Mouse (Mus musculus) stomach, embryonic 15.5 days (tissue): ENCODE measurements at regions not wholly inside any gene's neighbourhood (a gene's known extent, or its start where the extent isn't known, plus 50 kb on each side); places are given as distances from the start of the nearest gene placed in this dataset.

Experiments used
- ATAC-seq: fragments of 200-750 bp; cut with Nextera tagmentation; 2 replicates; pipeline ENCODE4 v1.8.0; 2017; ENCODE audit warnings: low read depth, moderate number of reproducible peaks, moderate TSS enrichment; ENCODE audit not compliant: insufficient read depth, low FRiP score
- H3K27ac ChIP-seq: fragments of 300-500 bp; sonication (generic); 2 replicates; pipeline ENCODE4 v1.5.1; 2015; ENCODE audit warnings: mild to moderate bottlenecking, inconsistent platforms
- H3K27me3 ChIP-seq: fragments of 300-500 bp; sonication (generic); replicated peaks from 2 replicates; pipeline ENCODE4 v1.6.1; 2015; ENCODE audit warnings: inconsistent platforms
- H3K36me3 ChIP-seq: fragments of 300-500 bp; sonication (generic); 2 replicates; pipeline ENCODE4 v1.6.1; 2015; ENCODE audit warnings: inconsistent platforms
- H3K4me1 ChIP-seq: fragments of 300-500 bp; sonication (generic); 2 replicates; pipeline ENCODE4 v1.6.1; 2015; ENCODE audit warnings: inconsistent platforms
- H3K4me2 ChIP-seq: fragments of 300-500 bp; sonication (generic); 2 replicates; pipeline ENCODE4 v1.6.1; 2015; ENCODE audit warnings: mild to moderate bottlenecking, inconsistent platforms
- H3K4me3 ChIP-seq: fragments of 300-500 bp; sonication (generic); replicated peaks from 2 replicates; pipeline ENCODE4 v1.5.1; 2015; ENCODE audit warnings: inconsistent platforms
- H3K9ac ChIP-seq: fragments of 300-500 bp; sonication (generic); 2 replicates; pipeline ENCODE4 v1.6.1; 2015; ENCODE audit warnings: inconsistent platforms
- H3K9me3 ChIP-seq: fragments of 300-500 bp; sonication (generic); 2 replicates; pipeline ENCODE4 v1.6.1; 2016; ENCODE audit warnings: inconsistent platforms
- WGBS: fragments of 180-500 bp; shearing (Covaris S2); methylation state at CpG from one replicate; pipeline ENCODE4 v1.1.7; 2015; 5-methylcytosine and 5-hydroxymethylcytosine counted together

DNA sequence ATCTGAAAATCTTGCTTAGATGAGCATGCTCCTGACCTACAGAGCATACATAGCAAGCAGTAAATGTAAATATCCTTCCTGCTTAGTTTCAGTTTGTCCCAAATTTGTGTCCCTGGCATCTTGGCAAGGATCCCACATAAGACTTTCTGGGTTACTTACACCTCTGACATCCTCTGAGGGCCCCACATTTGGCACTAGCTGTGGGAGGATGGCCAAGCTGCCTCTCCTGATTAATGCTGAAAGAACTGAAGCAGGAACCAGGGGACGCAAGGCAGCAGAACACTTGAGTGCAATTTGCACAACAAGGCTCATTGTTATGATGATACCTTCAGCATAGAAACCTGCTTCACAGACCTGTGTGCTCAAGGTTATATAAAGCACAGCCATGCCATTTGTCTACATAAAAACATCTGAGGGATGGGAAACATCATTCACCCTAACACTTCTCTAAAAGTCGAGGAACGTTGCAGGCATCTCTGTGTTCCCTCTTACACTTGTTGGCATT is 441.7 kb downstream of the Adam3 start:
- WGBS: 65% methylated on average over 3 of the region's 3 CpGs
- no peak overlapping the region for H3K4me3 ChIP-seq
- no peak overlapping the region for H3K4me2 ChIP-seq
- no peak for ATAC-seq
- no peaks in the 10 kb centered on the region for H3K4me1 ChIP-seq
- H3K9ac ChIP-seq: no peak overlapping the region
- H3K36me3 ChIP-seq: no peaks in the 10 kb centered on the region
- no peaks in the 10 kb centered on the region for H3K9me3 ChIP-seq
- H3K27me3 ChIP-seq: no peaks in the 10 kb centered on the region
- no peak overlapping the region for H3K27ac ChIP-seq

DNA sequence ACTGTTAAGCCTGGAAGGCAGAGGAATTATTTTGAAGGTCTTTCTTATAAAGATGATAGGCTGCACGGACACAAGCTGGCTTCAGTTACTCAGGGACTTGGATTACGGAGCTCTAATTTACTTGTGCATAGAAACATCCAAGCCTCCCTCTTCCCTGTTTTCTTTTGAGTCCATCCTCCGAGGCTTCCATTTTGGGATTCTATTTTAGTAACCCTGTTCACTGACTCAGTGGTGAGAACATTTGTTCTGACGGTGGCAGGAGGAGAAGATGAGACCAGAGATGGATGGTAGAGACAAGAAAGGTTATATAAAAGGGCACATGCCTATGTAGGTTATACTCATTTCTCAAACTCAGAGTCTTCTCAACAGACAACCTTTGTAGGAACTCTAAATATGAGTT is 445.4 kb downstream of the Adam3 start:
- WGBS: 85% methylated on average over 4 of the region's 4 CpGs
- Histone ChIP-seq H3K9me3 (no peaks in the 10 kb centered on the region), H3K4me1 (no peaks in the 10 kb centered on the region)

DNA sequence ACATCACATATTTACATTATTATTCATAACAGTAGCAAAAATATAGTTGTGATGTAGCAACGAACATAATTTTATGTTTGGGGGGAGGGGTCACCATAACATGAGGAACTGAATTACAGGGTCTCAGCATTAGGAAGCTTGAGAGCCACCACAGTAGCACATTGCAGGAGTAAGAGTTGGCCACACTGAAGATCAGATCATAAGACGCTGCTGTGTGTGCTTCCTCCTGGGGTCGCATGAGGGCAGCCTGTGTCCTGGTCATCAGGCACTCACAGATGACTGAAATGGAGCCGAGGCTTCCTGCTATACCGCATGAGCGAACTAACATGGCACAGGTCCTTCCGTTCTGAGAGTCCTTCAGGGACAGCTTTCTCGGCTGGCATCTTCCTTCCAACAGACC is 447.3 kb downstream of the Adam3 start:
- Histone ChIP-seq H3K4me3 (no peak overlapping the region), H3K27ac (no peak overlapping the region), H3K9ac (no peak overlapping the region), H3K4me1 (no peaks in the 10 kb centered on the region), H3K4me2 (no peak overlapping the region), H3K36me3 (no peaks in the 10 kb centered on the region), H3K27me3 (no peaks in the 10 kb centered on the region), H3K9me3 (no peaks in the 10 kb centered on the region)
- WGBS: 73% methylated on average over 8 of the region's 8 CpGs
- no peak for ATAC-seq

More for the DNA sequence above, 445.4 kb downstream of the Adam3 start:
- no peaks in the 10 kb centered on the region for H3K27me3 ChIP-seq
- H3K36me3 ChIP-seq: no peaks in the 10 kb centered on the region
- H3K27ac ChIP-seq: no peak overlapping the region
- H3K9ac ChIP-seq: no peak overlapping the region
- no peak for ATAC-seq
- H3K4me3 ChIP-seq: no peak overlapping the region
- H3K4me2 ChIP-seq: no peak overlapping the region

DNA sequence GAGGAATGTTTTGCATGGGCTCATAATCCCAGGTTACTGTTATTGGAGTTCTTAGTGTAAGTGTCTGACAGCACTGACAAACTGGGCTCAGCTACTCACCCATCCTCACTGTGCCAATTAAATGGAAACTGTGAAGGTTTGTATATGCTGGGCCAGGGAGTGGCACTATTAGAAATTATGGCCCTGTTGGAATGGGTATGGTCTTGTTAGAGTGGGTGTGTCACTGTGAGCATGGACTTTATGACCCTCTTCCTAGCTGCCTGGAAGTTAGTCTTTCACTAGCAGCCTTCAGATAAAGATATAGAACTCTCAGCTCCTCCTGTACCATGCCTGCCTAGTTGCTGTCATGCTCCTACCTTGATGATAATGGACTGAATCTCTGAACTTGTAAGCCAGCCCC is 464.3 kb downstream of the Adam3 start:
- Histone ChIP-seq H3K4me3 (no peak overlapping the region), H3K9me3 (no peaks in the 10 kb centered on the region), H3K4me1 (no peaks in the 10 kb centered on the region), H3K9ac (no peak overlapping the region), H3K36me3 (no peaks in the 10 kb centered on the region), H3K27me3 (no peaks in the 10 kb centered on the region), H3K27ac (no peak overlapping the region), H3K4me2 (no peak overlapping the region)
- no peak for ATAC-seq

DNA sequence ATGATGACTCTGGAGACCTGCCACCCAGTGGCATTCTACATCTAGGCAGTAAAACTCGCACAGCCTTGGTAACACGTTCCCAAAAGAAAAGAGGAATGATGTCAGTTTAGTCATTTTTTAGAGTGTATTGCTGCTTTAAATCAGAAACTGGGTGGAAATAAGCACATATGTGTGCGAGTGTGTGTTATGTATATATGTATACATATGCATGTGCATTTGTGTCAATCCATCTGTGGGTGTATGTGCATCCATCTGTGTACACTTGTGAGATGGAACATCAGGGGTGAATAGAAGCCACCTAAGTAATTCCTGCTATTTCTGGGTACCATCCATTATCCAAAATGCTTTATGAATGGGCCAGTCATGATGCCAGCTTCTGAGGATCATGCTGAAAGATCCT is 467.0 kb downstream of the Adam3 start:
- H3K27me3 ChIP-seq: no peaks in the 10 kb centered on the region

DNA sequence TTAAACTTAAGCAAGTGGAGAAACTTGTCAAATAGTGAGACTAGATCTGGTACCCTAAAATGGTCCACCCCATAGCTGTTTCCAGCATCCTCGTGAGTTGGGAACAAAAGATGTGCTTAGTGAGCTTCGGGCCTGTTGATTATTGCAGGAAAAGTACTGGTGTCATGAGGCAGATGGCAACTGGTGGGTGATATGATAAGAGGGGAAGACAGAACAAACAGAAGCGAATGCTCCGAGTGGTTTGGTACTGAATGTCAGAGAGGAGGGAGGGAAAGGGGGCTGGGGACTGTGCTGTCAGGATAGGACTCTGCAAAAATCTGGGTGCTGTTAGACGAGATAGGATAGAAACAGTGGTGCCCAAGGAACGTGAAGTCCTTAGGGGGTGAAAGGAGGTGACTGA is 483.4 kb downstream of the Adam3 start:
- no peak overlapping the region for H3K27ac ChIP-seq
- H3K4me1 ChIP-seq: no peaks in the 10 kb centered on the region
- no peaks in the 10 kb centered on the region for H3K36me3 ChIP-seq
- H3K9me3 ChIP-seq: no peaks in the 10 kb centered on the region
- H3K9ac ChIP-seq: no peak overlapping the region
- H3K4me3 ChIP-seq: no peak overlapping the region
- H3K27me3 ChIP-seq: no peaks in the 10 kb centered on the region
- H3K4me2 ChIP-seq: no peak overlapping the region
- WGBS: 69% methylated on average over 6 of the region's 6 CpGs
- no peak for ATAC-seq

More for the DNA sequence above, 467.0 kb downstream of the Adam3 start:
- Histone ChIP-seq H3K4me2 (no peak overlapping the region), H3K27ac (no peak overlapping the region), H3K4me3 (no peak overlapping the region), H3K9me3 (no peaks in the 10 kb centered on the region), H3K36me3 (no peaks in the 10 kb centered on the region), H3K9ac (no peak overlapping the region), H3K4me1 (no peaks in the 10 kb centered on the region)
- WGBS: 80% methylated on average over 3 of the region's 3 CpGs
- no peak for ATAC-seq

DNA sequence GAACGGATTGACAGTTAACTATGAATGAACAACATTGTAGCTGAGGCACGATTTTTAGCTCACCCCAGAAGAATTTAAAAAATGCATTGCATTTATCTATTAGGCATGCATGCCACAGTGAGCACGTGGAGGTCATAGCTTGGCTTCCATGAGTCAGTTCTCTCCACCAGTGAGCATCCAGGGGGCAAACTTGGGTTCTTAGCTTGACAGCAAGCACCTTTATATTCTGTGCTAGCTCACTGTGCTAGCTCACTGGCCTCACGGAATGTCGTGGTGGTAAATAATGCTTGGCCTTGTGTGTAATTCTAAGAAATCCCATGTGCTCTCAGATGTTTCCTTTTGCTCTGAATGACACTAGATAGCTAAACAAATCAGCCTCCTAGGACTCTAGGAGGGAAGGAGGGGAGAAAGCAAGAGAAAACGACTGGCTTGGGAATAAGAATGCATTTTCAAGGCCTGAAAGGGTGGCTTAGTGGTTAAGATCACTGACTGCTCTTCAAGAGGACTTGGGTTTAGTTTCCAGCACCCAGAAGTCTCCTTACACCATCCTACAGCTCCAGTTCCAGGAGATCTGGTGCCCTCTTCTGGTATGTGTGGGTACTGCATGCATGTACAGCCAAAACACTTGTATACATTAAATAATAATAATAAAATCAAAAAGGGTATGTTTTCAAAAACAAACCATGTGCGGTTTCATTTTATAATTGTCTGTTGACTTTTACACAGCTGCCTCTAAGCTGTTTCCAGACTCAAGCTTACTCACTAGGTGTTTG is 485.3 kb downstream of the Adam3 start:
- Histone ChIP-seq H3K4me1 (no peaks in the 10 kb centered on the region), H3K4me2 (no peak overlapping the region), H3K36me3 (no peaks in the 10 kb centered on the region), H3K27me3 (no peaks in the 10 kb centered on the region), H3K9ac (no peak overlapping the region), H3K9me3 (no peaks in the 10 kb centered on the region), H3K27ac (no peak overlapping the region), H3K4me3 (no peak overlapping the region)
- no peak for ATAC-seq
- 70% methylated on average over 7 of the region's 7 CpGs for whole genome bisulfite sequencing

DNA sequence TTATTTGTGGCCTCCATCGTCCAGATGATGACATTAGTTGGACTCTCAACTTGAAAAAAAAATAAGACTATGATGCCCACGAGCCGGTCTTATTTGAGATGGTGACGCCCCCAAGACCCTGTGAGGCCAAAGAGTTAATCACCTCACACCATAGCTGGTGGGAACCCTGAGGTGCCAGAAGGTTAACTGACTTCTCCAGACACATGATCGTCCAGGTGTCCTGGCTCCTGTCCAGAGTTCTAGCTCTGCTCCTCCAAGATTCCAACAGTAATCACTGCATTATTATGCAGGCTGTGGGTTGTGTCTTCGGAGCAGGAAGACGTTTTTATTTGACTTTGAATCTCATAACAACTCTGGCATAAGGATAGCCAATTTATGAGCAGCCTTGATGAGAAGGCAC is 490.7 kb downstream of the Adam3 start:
- Histone ChIP-seq H3K4me1 (no peaks in the 10 kb centered on the region), H3K9me3 (no peaks in the 10 kb centered on the region), H3K27ac (no peak overlapping the region), H3K36me3 (no peaks in the 10 kb centered on the region), H3K27me3 (no peaks in the 10 kb centered on the region), H3K4me2 (no peak overlapping the region), H3K4me3 (no peak overlapping the region), H3K9ac (no peak overlapping the region)
- 65% methylated on average over 7 of the region's 7 CpGs for WGBS
- no peak for ATAC-seq

DNA sequence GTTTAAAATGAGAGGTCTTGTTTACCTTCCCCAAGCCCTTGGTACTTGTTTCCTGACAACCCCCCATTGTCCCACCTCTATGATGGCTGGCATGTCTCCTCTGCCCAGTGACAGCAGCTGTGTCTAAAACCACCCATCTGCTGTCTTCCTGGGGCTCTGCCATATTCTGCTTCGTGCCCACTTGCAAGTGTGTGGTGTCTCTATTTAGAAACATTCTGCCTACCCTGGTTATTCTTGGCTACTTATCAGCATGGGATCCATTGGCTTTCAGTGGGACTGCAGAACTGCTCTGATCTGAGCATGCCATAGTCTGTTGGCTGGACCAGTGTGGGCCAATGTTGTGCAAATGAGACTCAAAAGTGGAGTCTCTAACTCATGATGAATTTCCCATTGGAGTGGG is 497.5 kb downstream of the Adam3 start:
- Histone ChIP-seq H3K36me3 (no peaks in the 10 kb centered on the region), H3K4me2 (no peak overlapping the region), H3K9ac (no peak overlapping the region), H3K4me3 (no peak overlapping the region), H3K9me3 (no peaks in the 10 kb centered on the region), H3K27me3 (no peaks in the 10 kb centered on the region), H3K27ac (no peak overlapping the region), H3K4me1 (no peaks in the 10 kb centered on the region)
- no peak for ATAC-seq
- 77% methylated on average over 1 of the region's 1 CpGs for WGBS

DNA sequence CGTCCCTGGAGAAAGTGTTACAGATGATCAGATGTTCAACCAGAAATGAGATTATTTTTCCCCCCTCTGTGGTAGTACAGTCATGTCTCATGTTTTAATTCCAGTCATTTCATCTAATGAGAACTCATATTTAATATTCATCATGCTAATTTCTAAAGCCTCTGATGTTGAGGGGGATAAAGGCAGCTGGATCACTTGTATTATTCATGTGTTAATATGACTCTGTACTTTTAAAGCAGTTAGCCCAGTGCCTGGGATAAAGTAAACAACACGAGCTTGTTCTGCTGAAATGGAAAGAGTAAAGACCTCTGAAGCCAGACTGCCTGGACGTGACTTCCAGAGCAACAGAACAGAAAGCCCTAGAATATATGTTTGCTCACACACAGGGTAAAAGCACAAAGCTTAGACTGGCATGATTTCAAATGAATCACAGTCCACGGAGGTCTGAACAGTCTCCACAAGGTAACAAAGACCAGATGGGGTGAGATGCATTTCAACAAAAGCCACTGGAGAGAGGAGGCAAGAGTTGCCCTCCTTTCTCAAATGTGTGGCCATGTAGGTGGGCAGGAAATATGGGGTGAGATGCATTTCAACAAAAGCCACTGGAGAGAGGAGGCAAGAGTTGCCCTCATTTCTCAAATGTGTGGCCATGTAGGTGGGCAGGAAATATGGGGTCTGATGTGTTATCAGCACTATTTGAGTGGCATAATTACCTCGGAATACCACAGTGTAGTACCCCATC is 498.1 kb downstream of the Adam3 start:
- no peak overlapping the region for H3K9ac ChIP-seq
- no peak overlapping the region for H3K4me2 ChIP-seq
- peak; percentile 63; the same call in 1 of the 2 replicates for ATAC-seq
- no peaks in the 10 kb centered on the region for H3K36me3 ChIP-seq
- no peaks in the 10 kb centered on the region for H3K27me3 ChIP-seq
- no peaks in the 10 kb centered on the region for H3K9me3 ChIP-seq
- no peaks in the 10 kb centered on the region for H3K4me1 ChIP-seq
- WGBS: 41% methylated on average over 5 of the region's 5 CpGs
- no peak overlapping the region for H3K27ac ChIP-seq
- no peak overlapping the region for H3K4me3 ChIP-seq

DNA sequence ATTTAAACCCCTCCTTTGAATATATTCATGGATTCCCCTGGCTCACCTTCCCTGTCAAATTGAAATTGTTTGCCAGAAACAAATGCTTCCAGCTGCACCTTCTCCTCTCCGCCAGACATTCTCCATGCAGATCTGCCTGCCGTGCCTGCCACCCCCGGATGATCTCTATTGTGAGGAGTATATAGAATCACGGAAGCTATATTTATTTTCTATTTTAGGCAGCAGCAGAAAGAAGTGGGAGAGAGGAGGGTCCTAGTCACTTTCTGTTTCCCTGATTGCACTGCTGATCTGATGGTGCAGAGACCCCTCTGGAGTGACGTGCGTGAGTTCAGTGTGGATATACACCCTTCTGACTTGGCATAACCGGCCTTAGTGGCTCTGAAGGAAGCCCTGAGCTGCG is 505.4 kb downstream of the Adam3 start:
- ATAC-seq: no peak
- no peak overlapping the region for H3K4me3 ChIP-seq
- no peak overlapping the region for H3K9ac ChIP-seq
- no peaks in the 10 kb centered on the region for H3K9me3 ChIP-seq
- no peaks in the 10 kb centered on the region for H3K36me3 ChIP-seq
- WGBS: 45% methylated on average over 8 of the region's 8 CpGs
- H3K27me3 ChIP-seq: no peaks in the 10 kb centered on the region
- peak overlapping the region; percentile 1; the same call in 1 of the 2 replicates for H3K4me2 ChIP-seq
- no peak overlapping the region for H3K27ac ChIP-seq
- no peaks in the 10 kb centered on the region for H3K4me1 ChIP-seq

DNA sequence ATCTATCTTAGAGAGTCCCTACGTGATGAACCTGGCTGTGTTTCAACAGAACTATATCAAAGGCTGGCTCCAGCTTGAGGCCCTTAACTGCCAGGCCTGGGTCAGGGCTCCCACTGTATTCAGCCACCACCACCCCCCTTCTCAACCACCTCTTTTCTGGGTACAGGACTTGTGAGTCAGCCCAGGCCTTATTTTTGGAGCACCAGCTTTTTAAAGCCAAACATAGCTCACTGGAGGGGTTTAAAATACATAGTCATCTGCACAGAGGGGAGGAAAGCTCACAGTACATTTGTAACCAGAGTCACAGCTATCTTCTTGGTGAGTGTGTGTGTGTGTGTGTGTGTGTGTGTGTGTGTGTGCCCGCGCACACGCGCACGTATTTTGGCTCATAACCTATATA is 509.0 kb downstream of the Adam3 start:
- Histone ChIP-seq H3K9me3 (no peaks in the 10 kb centered on the region), H3K4me3 (no peak overlapping the region), H3K27ac (no peak overlapping the region), H3K4me1 (no peaks in the 10 kb centered on the region), H3K27me3 (no peaks in the 10 kb centered on the region), H3K9ac (no peak overlapping the region), H3K4me2 (no peak overlapping the region), H3K36me3 (no peaks in the 10 kb centered on the region)
- ATAC-seq: no peak
- WGBS: 87% methylated on average over 6 of the region's 6 CpGs
